Mouse (Mus musculus) hindbrain, embryonic 12.5 days (tissue): ENCODE results near the gene Hoxb4. TPM values are rescaled to one million over a fixed set of nuclear protein-coding genes. Genes with fewer than 3 reads are reported as not detected.

Source experiments
- ATAC-seq: fragments of 200-750 bp; cut with Nextera tagmentation; 2 replicates; pipeline ENCODE4 v1.8.0; 2017; ENCODE audit warnings: moderate TSS enrichment; ENCODE audit not compliant: low FRiP score
- H3K27ac ChIP-seq: fragments of 300-500 bp; sonication (generic); 2 replicates; pipeline ENCODE4 v1.5.1; 2016; ENCODE audit warnings: mild to moderate bottlenecking
- H3K27me3 ChIP-seq: fragments of 300-500 bp; sonication (generic); 2 replicates; pipeline ENCODE4 v1.6.1; 2016; ENCODE audit warnings: mild to moderate bottlenecking
- H3K36me3 ChIP-seq: fragments of 300-500 bp; sonication (generic); 2 replicates; pipeline ENCODE4 v1.6.1; 2016; ENCODE audit warnings: mild to moderate bottlenecking
- H3K4me1 ChIP-seq: fragments of 300-500 bp; sonication (generic); 2 replicates; pipeline ENCODE4 v1.6.1; 2016
- H3K4me2 ChIP-seq: fragments of 300-500 bp; sonication (generic); replicated peaks from 2 replicates; pipeline ENCODE4 v1.6.1; 2016; ENCODE audit warnings: mild to moderate bottlenecking
- H3K4me3 ChIP-seq: fragments of 300-500 bp; sonication (generic); 2 replicates; pipeline ENCODE4 v1.5.1; 2016; ENCODE audit warnings: mild to moderate bottlenecking
- H3K9ac ChIP-seq: fragments of 300-500 bp; sonication (generic); 2 replicates; pipeline ENCODE4 v1.6.1; 2016; ENCODE audit warnings: mild to moderate bottlenecking, moderate library complexity
- H3K9me3 ChIP-seq: fragments of 300-500 bp; sonication (generic); replicated peaks from 2 replicates; pipeline ENCODE4 v1.6.1; 2016; ENCODE audit warnings: mild to moderate bottlenecking
- WGBS: fragments of 180-500 bp; shearing (Covaris S2); methylation state at CpG from one replicate; pipeline ENCODE4 v1.1.7; 2016; 5-methylcytosine and 5-hydroxymethylcytosine counted together
- polyA plus RNA-seq: library from polyadenylated mRNA; unstranded; fragments of >200 nt; fragmentation: Nextera tagmentation; extraction: Ambion mirVana; gene quantifications from 2 replicates; pipeline ENCODE4 v1.2.1, GENCODE M21; 2016

Gene Hoxb4
- polyA plus RNA-seq, 1 experiment from 2014 or later = 7.7 TPM

DNA sequence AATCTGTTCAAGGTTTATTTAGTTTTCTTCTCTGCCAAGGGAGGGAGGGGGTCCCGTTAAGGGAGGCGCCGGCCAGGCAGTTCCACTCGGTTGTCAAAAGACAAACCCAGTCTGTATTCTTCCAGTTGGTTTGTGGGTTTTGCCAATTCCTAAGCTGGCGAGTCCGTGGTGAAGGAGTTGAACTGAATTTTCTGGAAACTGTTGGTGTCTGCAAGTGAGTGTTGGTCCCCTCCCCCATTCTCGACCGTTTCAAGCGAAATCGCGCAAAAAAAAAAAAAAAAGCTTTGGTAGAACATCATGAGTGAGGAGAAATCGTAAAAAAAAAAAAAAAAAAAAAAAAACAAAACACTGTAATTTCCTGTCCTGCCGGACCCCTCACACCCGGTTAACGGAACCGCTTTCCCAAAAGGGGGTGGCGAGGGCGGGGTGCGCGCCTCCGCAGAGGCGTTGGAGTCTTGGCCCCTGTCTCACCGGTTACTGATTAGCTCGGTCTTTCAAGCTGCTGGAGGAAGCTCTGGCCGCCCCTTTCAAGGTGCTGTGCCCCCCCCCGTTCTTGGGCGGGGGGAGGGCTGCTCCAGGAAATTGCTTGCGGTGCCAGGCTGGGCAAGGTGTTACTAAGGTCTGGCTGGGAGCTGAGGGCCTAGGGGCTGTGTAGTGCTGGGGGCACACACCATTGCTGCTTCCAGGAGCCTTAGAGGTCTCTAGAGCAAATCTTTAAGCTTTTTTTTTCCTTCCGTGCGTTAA, 22.8 kb upstream of the Hoxb4 start:
- no peak for ATAC-seq
- Histone ChIP-seq H3K27ac (no peak overlapping the region; the same call in 1 of the 2 replicates), H3K4me1 (peaks cover 3% of the 10 kb centered on the region; the same call in 1 of the 2 replicates), H3K4me3 (peak overlapping the region; percentile 17), H3K9me3 (no peaks in the 10 kb centered on the region), H3K27me3 (peaks cover 97% of the 10 kb centered on the region), H3K4me2 (no peak overlapping the region; the same call in 1 of the 2 replicates), H3K36me3 (no peaks in the 10 kb centered on the region), H3K9ac (0 out of 2 replicates have a peak overlapping the region, but pooled peaks have one; percentile 8)
- WGBS = 1% methylated on average over 30 of the region's 30 CpGs

- no peaks in the 10 kb centered on the region for H3K9me3 ChIP-seq
- H3K27ac ChIP-seq = no peak overlapping the region
- H3K27me3 ChIP-seq = peaks cover 100% of the 10 kb centered on the region
- no peaks in the 10 kb centered on the region for H3K36me3 ChIP-seq
- H3K4me2 ChIP-seq = peak overlapping the region; percentile 7; the same call in 1 of the 2 replicates
- peaks cover 3% of the 10 kb centered on the region; the same call in 1 of the 2 replicates for H3K4me1 ChIP-seq
- H3K9ac ChIP-seq = no peak overlapping the region
- no peak overlapping the region for H3K4me3 ChIP-seq
- 5% methylated on average over 2 of the region's 2 CpGs for WGBS
- ATAC-seq = no peak
Observed at GRCm38 (mm10) chr11:96296997-96297396, 21.1 kb upstream of the Hoxb4 start.

GRCm38 (mm10) chr11:96297428-96297827, 20.6 kb upstream of the Hoxb4 start:
- WGBS = 4% methylated on average over 3 of the region's 3 CpGs
- Histone ChIP-seq H3K4me3 (no peak overlapping the region), H3K9me3 (no peaks in the 10 kb centered on the region), H3K4me1 (peaks cover 3% of the 10 kb centered on the region; the same call in 1 of the 2 replicates), H3K9ac (no peak overlapping the region), H3K36me3 (no peaks in the 10 kb centered on the region), H3K27ac (no peak overlapping the region), H3K4me2 (peak overlapping the region; percentile 7; the same call in 1 of the 2 replicates), H3K27me3 (peaks cover 100% of the 10 kb centered on the region)
- no peak for ATAC-seq

DNA sequence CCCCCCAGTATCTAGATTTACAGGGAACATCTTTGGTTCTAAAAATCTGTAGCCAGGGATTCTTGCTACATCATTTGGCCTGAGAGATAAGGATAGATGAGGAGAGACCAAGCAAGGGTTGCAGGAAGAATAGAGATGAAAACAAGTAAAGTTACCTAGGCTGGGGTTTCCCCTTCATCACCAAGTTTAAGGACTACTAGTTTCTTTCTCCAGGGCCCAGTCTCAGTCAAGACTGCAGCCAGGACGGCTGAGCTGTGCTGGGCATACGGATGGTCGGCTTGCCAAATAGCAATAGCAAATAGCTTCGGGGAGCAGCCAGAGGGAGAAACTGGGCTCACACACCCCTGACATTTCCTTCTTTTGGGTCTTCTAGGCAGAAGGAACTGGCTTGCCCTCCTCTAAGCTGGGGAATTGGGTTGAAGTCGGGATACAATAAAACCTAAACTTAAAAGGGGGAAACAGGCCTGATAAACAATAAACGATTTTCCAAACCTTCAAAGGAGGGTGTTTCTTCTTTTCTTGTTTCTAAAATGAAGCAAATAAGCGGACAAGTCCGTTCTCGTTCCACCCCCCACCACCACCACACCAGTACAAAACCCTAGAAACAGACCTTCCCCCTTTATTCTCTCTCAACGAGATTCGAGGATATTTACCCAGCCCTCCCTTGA, 20.0 kb upstream of the Hoxb4 start:
- H3K4me2 ChIP-seq = no peak overlapping the region; the same call in 1 of the 2 replicates
- WGBS = 4% methylated on average over 11 of the region's 11 CpGs
- no peaks in the 10 kb centered on the region for H3K36me3 ChIP-seq
- H3K27me3 ChIP-seq = peaks cover 100% of the 10 kb centered on the region
- H3K4me3 ChIP-seq = no peak overlapping the region
- no peak overlapping the region for H3K9ac ChIP-seq
- no peaks in the 10 kb centered on the region for H3K9me3 ChIP-seq
- H3K27ac ChIP-seq = no peak overlapping the region
- H3K4me1 ChIP-seq = peaks cover 3% of the 10 kb centered on the region; the same call in 1 of the 2 replicates
- no peak for ATAC-seq

GRCm38 (mm10) chr11:96298895-96299667, 19.0 kb upstream of the Hoxb4 start:
- Histone ChIP-seq H3K9me3 (no peaks in the 10 kb centered on the region), H3K27me3 (peaks cover 99% of the 10 kb centered on the region), H3K9ac (peak overlapping the region; percentile 64), H3K27ac (peak overlapping the region; percentile 49), H3K4me1 (peaks cover 3% of the 10 kb centered on the region; the same call in 1 of the 2 replicates), H3K4me2 (peak overlapping the region; percentile 62), H3K36me3 (no peaks in the 10 kb centered on the region), H3K4me3 (peak overlapping the region; percentile 36)
- ATAC-seq = no peak
- under 1% methylated on average over 64 of the region's 66 CpGs for WGBS

DNA sequence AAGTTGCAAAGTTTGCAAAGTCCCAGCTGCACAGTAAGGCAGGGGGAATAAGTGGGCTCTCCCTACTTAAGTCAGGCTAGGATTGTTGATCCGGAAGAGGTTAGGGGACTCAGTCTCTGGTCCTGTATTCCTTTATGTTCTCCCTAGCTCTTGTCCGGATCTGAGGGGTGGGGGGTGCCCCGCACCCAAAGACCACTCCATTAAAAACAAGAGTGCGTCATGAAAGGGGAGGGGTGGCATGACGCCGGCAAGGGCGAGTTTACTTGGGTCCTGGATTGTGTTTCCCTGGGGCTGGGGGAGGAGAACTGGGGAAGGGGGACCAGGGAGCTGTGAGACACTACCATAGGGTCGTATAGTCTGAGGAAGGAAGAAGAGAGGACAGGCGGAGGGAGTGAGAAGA, 18.3 kb upstream of the Hoxb4 start:
- no peak for ATAC-seq
- under 1% methylated on average over 9 of the region's 9 CpGs for WGBS
- peak overlapping the region; percentile 49; the same call in 1 of the 2 replicates for H3K27ac ChIP-seq
- no peaks in the 10 kb centered on the region for H3K36me3 ChIP-seq
- peak overlapping the region; percentile 36 for H3K4me3 ChIP-seq
- H3K9me3 ChIP-seq = no peaks in the 10 kb centered on the region
- peak overlapping the region; percentile 62; the same call in 1 of the 2 replicates for H3K4me2 ChIP-seq
- peaks cover 98% of the 10 kb centered on the region for H3K27me3 ChIP-seq
- H3K9ac ChIP-seq = peak overlapping the region; percentile 64
- peaks cover 3% of the 10 kb centered on the region; the same call in 1 of the 2 replicates for H3K4me1 ChIP-seq

- Histone ChIP-seq H3K4me3 (peak overlapping the region; percentile 36), H3K27me3 (peaks cover 98% of the 10 kb centered on the region), H3K4me1 (peaks cover 3% of the 10 kb centered on the region; the same call in 1 of the 2 replicates)
Observed at GRCm38 (mm10) chr11:96300354-96301063, 17.6 kb upstream of the Hoxb4 start.

GRCm38 (mm10) chr11:96301064-96301431, 17.0 kb upstream of the Hoxb4 start:
- Histone ChIP-seq H3K27ac (peak overlapping the region; percentile 66), H3K36me3 (no peaks in the 10 kb centered on the region), H3K27me3 (peaks cover 98% of the 10 kb centered on the region), H3K4me2 (peak overlapping the region; percentile 62), H3K4me3 (peak overlapping the region; percentile 36), H3K9ac (peak overlapping the region; percentile 64), H3K4me1 (peaks cover 3% of the 10 kb centered on the region; the same call in 1 of the 2 replicates), H3K9me3 (no peaks in the 10 kb centered on the region)
- WGBS = 2% methylated on average over 9 of the region's 10 CpGs
- ATAC-seq = no peak

More at GRCm38 (mm10) chr11:96300354-96301063, 17.6 kb upstream of the Hoxb4 start:
- under 1% methylated on average over 34 of the region's 35 CpGs for WGBS
- H3K36me3 ChIP-seq = no peaks in the 10 kb centered on the region
- no peaks in the 10 kb centered on the region for H3K9me3 ChIP-seq
- no peak for ATAC-seq
- peak overlapping the region; percentile 64 for H3K9ac ChIP-seq
- peak overlapping the region; percentile 62 for H3K4me2 ChIP-seq
- H3K27ac ChIP-seq = peak overlapping the region; percentile 66

DNA sequence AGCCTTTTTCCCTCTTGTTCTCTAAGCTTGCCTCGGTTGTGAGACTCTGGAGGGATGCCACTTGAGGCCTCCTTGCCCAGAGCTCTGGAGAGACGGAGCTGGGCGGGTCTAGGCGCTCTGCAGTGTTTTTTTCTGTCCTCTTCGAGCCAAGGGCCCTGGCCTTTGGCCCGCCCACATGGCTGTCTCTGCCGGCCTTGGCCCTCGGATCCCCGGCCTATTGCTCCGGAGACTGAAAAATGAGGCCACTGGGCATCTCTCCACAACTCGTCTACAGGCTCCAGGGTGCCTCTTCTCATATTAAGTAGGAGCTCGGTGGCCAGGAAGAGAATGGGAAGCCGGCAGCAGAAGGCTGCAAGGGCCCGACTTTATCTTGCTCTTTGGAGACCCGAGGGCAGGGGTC, 16.2 kb upstream of the Hoxb4 start:
- Histone ChIP-seq H3K27me3 (peaks cover 98% of the 10 kb centered on the region), H3K9ac (peak overlapping the region; percentile 6), H3K4me2 (peak overlapping the region; percentile 62), H3K36me3 (no peaks in the 10 kb centered on the region), H3K9me3 (no peaks in the 10 kb centered on the region), H3K4me1 (peaks cover 3% of the 10 kb centered on the region; the same call in 1 of the 2 replicates), H3K27ac (peak overlapping the region; percentile 57), H3K4me3 (peak overlapping the region; percentile 36)
- under 1% methylated on average over 15 of the region's 15 CpGs for WGBS
- ATAC-seq = no peak

DNA sequence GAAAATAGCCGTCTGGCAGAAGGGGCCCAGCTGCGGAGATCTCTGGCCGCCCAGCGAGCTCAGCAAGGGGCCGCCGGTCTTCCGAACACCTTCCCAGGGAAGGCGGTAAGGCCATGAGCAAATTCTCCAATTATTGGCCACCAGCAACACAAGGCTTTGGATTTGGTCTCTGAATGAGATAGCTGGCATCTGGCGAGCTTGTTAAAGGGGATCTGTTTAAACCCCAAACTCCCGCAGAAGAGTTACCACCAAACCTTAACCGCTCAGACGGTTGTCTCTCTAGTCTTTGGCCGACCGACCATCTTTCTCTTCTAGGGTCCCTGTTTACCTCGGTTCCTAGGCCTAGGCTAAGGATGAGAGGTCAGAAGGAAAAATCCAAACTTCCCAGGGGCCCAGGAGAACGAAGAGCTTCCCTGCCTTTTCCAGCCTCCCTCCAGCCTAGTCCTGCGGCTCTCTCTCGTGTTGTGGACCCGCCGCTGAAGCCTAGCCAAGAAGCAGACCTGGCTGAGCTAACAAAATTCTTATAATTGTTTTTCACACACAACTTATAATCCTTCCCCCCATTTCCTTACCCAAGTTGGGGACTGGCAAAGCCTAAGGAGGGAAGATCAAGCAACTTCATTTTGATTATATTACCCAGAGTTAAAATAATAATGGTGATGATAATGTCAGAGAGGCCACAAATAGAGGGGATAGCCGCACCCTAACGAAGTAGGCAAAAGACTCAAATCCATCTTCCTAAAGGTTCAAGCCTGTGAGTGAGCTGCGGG, 15.5 kb upstream of the Hoxb4 start:
- no peak for ATAC-seq
- Histone ChIP-seq H3K27ac (peak overlapping the region; percentile 57; the same call in 1 of the 2 replicates), H3K4me1 (peaks cover 3% of the 10 kb centered on the region; the same call in 1 of the 2 replicates), H3K36me3 (no peaks in the 10 kb centered on the region), H3K27me3 (peaks cover 98% of the 10 kb centered on the region), H3K4me3 (peak overlapping the region; percentile 36), H3K9ac (peak overlapping the region; percentile 6), H3K9me3 (no peaks in the 10 kb centered on the region), H3K4me2 (peak overlapping the region; percentile 62)
- WGBS = 2% methylated on average over 23 of the region's 23 CpGs
